ENCODE assay signal across 10 mouse cellular contexts in the genomic region with DNA sequence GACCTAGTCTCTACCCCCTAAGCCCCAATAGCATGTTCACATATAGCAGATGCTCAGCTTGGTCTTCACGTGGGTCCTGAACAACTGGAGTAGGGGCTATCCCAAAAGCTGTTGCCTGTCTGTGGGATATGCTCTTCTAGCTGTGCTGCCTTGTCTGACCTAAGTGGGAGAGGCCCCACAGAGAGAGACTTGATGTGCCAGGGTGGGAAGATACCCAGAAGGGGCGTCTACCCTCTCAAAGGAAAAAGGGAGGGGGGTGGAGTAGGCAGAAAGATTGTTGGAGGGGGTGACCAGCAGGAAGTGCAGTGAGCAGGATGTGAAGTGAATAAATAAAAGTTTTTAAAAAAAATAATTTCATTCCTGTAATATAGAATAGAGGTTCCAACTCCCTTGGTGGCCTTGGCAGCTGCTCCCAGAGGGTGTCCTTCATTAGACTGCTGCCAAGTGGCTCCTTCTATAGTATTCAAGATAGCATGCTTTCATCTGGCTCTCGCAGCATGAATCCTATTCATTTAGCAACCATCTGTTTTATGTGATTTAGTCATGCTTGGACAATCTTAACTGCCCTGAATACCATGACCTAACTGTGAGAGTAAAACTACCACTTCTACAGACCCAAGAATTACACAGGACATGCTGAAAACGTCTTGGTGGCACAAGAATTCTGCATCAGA.
DNase-seq lines count a peak whose midpoint lies in the region; ATAC-seq and TF ChIP-seq lines count a peak whose summit lies in the region.
"Had no signal": no experiment of that assay in that cellular context is flagged by ENCODE, and none has a peak within 500 bp of the region (broad histone marks: within the 10 kb centered on the region; RNA-seq: fewer than 3 reads in every experiment).

No protein-coding gene starts in this region.

- no peaks in the 10 kb centered on the region for H3K36me3 ChIP-seq in lung, embryonic 14.5 days (ENCODE audit: insufficient read depth)
- H3K36me3 ChIP-seq in hindbrain, embryonic 12.5 days, result no peaks in the 10 kb centered on the region
- H3K36me3 ChIP-seq in neural tube, embryonic 13.5 days, result no peaks in the 10 kb centered on the region
- H3K36me3 ChIP-seq: heart, embryonic 10.5 days had no signal

- no peak for TF ChIP-seq CTCF in lung, embryonic 14.5 days (IDR thresholded peaks at IDR 0.05; ENCODE audit: low read depth)

- H3K4me3 ChIP-seq in lung, embryonic 14.5 days (ENCODE audit: low read depth, low read length), result no peak overlapping the region
- H3K4me3 ChIP-seq in hindbrain, embryonic 12.5 days, result no peak overlapping the region
- H3K4me3 ChIP-seq in neural tube, embryonic 13.5 days, result no peak overlapping the region
- H3K4me3 ChIP-seq: heart, embryonic 10.5 days; left cerebral cortex, adult 2 months had no signal

- H3K4me1 ChIP-seq in lung, embryonic 14.5 days (ENCODE audit: insufficient read depth), result no peaks in the 10 kb centered on the region
- no peaks in the 10 kb centered on the region for H3K4me1 ChIP-seq in hindbrain, embryonic 12.5 days
- H3K4me1 ChIP-seq in neural tube, embryonic 13.5 days (replicated peaks), result peaks cover 8% of the 10 kb centered on the region
- H3K4me1 ChIP-seq: heart, embryonic 10.5 days had no signal

- peak; percentile 92 for ATAC-seq in lung, embryonic 14.5 days (ENCODE audit: insufficient read depth)
- ATAC-seq in hindbrain, embryonic 12.5 days (ENCODE audit: low FRiP score), result peak; percentile 83
- peak; percentile 72 for ATAC-seq in neural tube, embryonic 13.5 days (ENCODE audit: low read depth)

- H3K4me2 ChIP-seq in lung, embryonic 14.5 days, result no peak overlapping the region
- H3K4me2 ChIP-seq in hindbrain, embryonic 12.5 days (replicated peaks), result no peak overlapping the region
- no peak overlapping the region for H3K4me2 ChIP-seq in neural tube, embryonic 13.5 days

- H3K27me3 ChIP-seq in lung, embryonic 14.5 days (ENCODE audit: insufficient read depth, low read length), result no peaks in the 10 kb centered on the region
- H3K27me3 ChIP-seq in hindbrain, embryonic 12.5 days, result no peaks in the 10 kb centered on the region
- no peaks in the 10 kb centered on the region for H3K27me3 ChIP-seq in neural tube, embryonic 13.5 days

- WGBS in lung, embryonic 14.5 days, result 49% methylated on average over 4 of the region's 4 CpGs
- 33% methylated on average over 4 of the region's 4 CpGs for WGBS in hindbrain, embryonic 12.5 days
- 34% methylated on average over 4 of the region's 4 CpGs for WGBS in neural tube, embryonic 13.5 days

- DNase-seq in lung, embryonic 14.5 days, result peak; percentile 78
- DNase-seq in lung, postnatal 25 days (ENCODE audit: low spot score), result no peak
- peak; percentile 55 to 61 for DNase-seq in cerebellum, postnatal 14 days
- DNase-seq in T-cell, adult 2 months (ENCODE audit: low spot score), result no peak
- no peak for DNase-seq in kidney, postnatal 25 days
- DNase-seq: kidney, postnatal 14 days had no signal

- H3K9ac ChIP-seq in lung, embryonic 14.5 days, result no peak overlapping the region
- no peak overlapping the region for H3K9ac ChIP-seq in hindbrain, embryonic 12.5 days
- no peak overlapping the region for H3K9ac ChIP-seq in neural tube, embryonic 13.5 days

- no peaks in the 10 kb centered on the region for H3K9me3 ChIP-seq in lung, embryonic 14.5 days (ENCODE audit: low read depth, low read length)
- no peaks in the 10 kb centered on the region for H3K9me3 ChIP-seq in hindbrain, embryonic 12.5 days (replicated peaks)
- no peaks in the 10 kb centered on the region for H3K9me3 ChIP-seq in neural tube, embryonic 13.5 days
- H3K9me3 ChIP-seq: heart, embryonic 10.5 days had no signal

- H3K27ac ChIP-seq in lung, embryonic 14.5 days (ENCODE audit: low read depth), result no peak overlapping the region
- H3K27ac ChIP-seq in hindbrain, embryonic 12.5 days, result no peak overlapping the region
- H3K27ac ChIP-seq in neural tube, embryonic 13.5 days (replicated peaks), result no peak overlapping the region
- H3K27ac ChIP-seq: heart, embryonic 10.5 days; left cerebral cortex, adult 2 months had no signal

Comparison
In these comparisons a context has a peak if more than half of its experiments do, and no peak if none do; other contexts are left out.
1. DNase-seq: peak in lung, embryonic 14.5 days (single experiment) and cerebellum, postnatal 14 days (2 of 2); none in lung, postnatal 25 days (single experiment), T-cell, adult 2 months (single experiment) and kidney, postnatal 25 days (0 of 2).
2. Peak in every context shown above with its lines, with median percentiles within 50 percentile points of each other: ATAC-seq.